Mouse (Mus musculus) bone marrow macrophage, adult 2 months (primary cell): Measurements from ENCODE around the gene Hsdl1. TPM values are rescaled to one million over a fixed set of nuclear protein-coding genes. Genes with fewer than 3 reads are reported as not detected.

Experiments used
- H3K27ac ChIP-seq: 2 replicates; pipeline ENCODE4 v1.5.1; 2012; ENCODE audit warnings: low read depth, low read length; ENCODE audit not compliant: insufficient read depth
- H3K4me1 ChIP-seq: 2 replicates; pipeline ENCODE4 v1.6.1; 2012; ENCODE audit warnings: low read length; ENCODE audit not compliant: control insufficient read depth, insufficient read depth
- H3K4me3 ChIP-seq: 2 replicates; pipeline ENCODE4 v1.5.1; 2012; ENCODE audit warnings: mild to moderate bottlenecking, low read length, moderate library complexity; ENCODE audit not compliant: insufficient read depth
- CTCF ChIP-seq: IDR thresholded peaks from 2 replicates; pipeline ENCODE4 v1.5.1; 2012; ENCODE audit warnings: low read depth, mild to moderate bottlenecking, low read length, moderate library complexity
- POLR2A ChIP-seq: IDR thresholded peaks from 2 replicates; pipeline ENCODE4 v1.6.1; 2012; ENCODE audit warnings: mild to moderate bottlenecking, low read depth, low read length, borderline replicate concordance
- polyA plus RNA-seq: library from polyadenylated mRNA; stranded (reverse); fragments of >200 nt; gene quantifications from 2 replicates; pipeline ENCODE4 v1.2.4, GENCODE M21; 2012; ENCODE audit not compliant: missing spikeins, insufficient read depth, insufficient read length

The Hsdl1 gene
- polyA plus RNA-seq, 1 experiment, result 30.7 TPM

GRCm38 (mm10) chr8:119559402-119559720 is 15.6 kb downstream of the Hsdl1 start:
- TF ChIP-seq POLR2A (no peak), CTCF (no peak)
- Histone ChIP-seq H3K4me3 (no peak overlapping the region), H3K27ac (no peak overlapping the region), H3K4me1 (peaks cover 11% of the 10 kb centered on the region)

GRCm38 (mm10) chr8:119558603-119559401 is 16.2 kb downstream of the Hsdl1 start, which contains the start of gene Mbtps1:
Gene Mbtps1 (minus strand): TSS chr8:119558735.
- Histone ChIP-seq H3K4me1 (peaks cover 15% of the 10 kb centered on the region), H3K27ac (peak within 1 kb of the TSS; percentile 82), H3K4me3 (peak within 1 kb of the TSS; percentile 75)
- no peak for TF ChIP-seq CTCF
- peak; percentile 96 for TF ChIP-seq POLR2A

GRCm38 (mm10) chr8:119557821-119558602 is 17.0 kb downstream of the Hsdl1 start:
- TF ChIP-seq CTCF, result no peak
- no peak for TF ChIP-seq POLR2A
- peak overlapping the region; percentile 75 for H3K4me3 ChIP-seq
- peak overlapping the region; percentile 82 for H3K27ac ChIP-seq
- peaks cover 17% of the 10 kb centered on the region for H3K4me1 ChIP-seq

GRCm38 (mm10) chr8:119557132-119557531 is 17.9 kb downstream of the Hsdl1 start:
- peak overlapping the region; percentile 75 for H3K4me3 ChIP-seq
- no peak for TF ChIP-seq CTCF
- no peak for TF ChIP-seq POLR2A
- H3K4me1 ChIP-seq, result peaks cover 24% of the 10 kb centered on the region
- peak overlapping the region; percentile 82; the same call in 1 of the 2 replicates for H3K27ac ChIP-seq

GRCm38 (mm10) chr8:119555861-119556260 is 19.1 kb downstream of the Hsdl1 start:
- TF ChIP-seq CTCF, result no peak
- no peak for TF ChIP-seq POLR2A
- peaks cover 34% of the 10 kb centered on the region for H3K4me1 ChIP-seq

GRCm38 (mm10) chr8:119552967-119553366 is 22.0 kb downstream of the Hsdl1 start:
- peaks cover 32% of the 10 kb centered on the region for H3K4me1 ChIP-seq
- no peak overlapping the region for H3K27ac ChIP-seq
- TF ChIP-seq POLR2A, result no peak
- no peak for TF ChIP-seq CTCF
- H3K4me3 ChIP-seq, result no peak overlapping the region

More at GRCm38 (mm10) chr8:119555861-119556260, 19.1 kb downstream of the Hsdl1 start:
- Histone ChIP-seq H3K4me3 (no peak overlapping the region), H3K27ac (no peak overlapping the region)

- H3K4me3 ChIP-seq, result no peak overlapping the region
- TF ChIP-seq CTCF (no peak), POLR2A (no peak)
- H3K4me1 ChIP-seq, result peaks cover 22% of the 10 kb centered on the region
- H3K27ac ChIP-seq, result no peak overlapping the region
Observed at GRCm38 (mm10) chr8:119548560-119549113, 26.3 kb downstream of the Hsdl1 start.

GRCm38 (mm10) chr8:119547019-119547691 is 27.8 kb downstream of the Hsdl1 start:
- peaks cover 13% of the 10 kb centered on the region for H3K4me1 ChIP-seq
- TF ChIP-seq CTCF (no peak), POLR2A (no peak)
- no peak overlapping the region for H3K4me3 ChIP-seq
- no peak overlapping the region for H3K27ac ChIP-seq

GRCm38 (mm10) chr8:119545791-119546190 is 29.2 kb downstream of the Hsdl1 start:
- Histone ChIP-seq H3K4me3 (no peak overlapping the region), H3K27ac (no peak overlapping the region), H3K4me1 (peaks cover 1% of the 10 kb centered on the region; the same call in 1 of the 2 replicates)
- TF ChIP-seq POLR2A (no peak), CTCF (no peak)
